Mouse (Mus musculus) spleen, postnatal 0 days (tissue): Measurements from ENCODE around the gene Nipa2. TPM values are rescaled to one million over a fixed set of nuclear protein-coding genes. Genes with fewer than 3 reads are reported as not detected.

Experiments used
- polyA plus RNA-seq: library from polyadenylated mRNA; unstranded; fragments of >200 nt; fragmentation: Nextera tagmentation; extraction: Ambion mirVana; gene quantifications from 2 replicates; pipeline ENCODE4 v1.2.1, GENCODE M21; 2015

The Nipa2 gene
- 29.4 and 31.0 TPM in 2 replicates for polyA plus RNA-seq

DNA sequence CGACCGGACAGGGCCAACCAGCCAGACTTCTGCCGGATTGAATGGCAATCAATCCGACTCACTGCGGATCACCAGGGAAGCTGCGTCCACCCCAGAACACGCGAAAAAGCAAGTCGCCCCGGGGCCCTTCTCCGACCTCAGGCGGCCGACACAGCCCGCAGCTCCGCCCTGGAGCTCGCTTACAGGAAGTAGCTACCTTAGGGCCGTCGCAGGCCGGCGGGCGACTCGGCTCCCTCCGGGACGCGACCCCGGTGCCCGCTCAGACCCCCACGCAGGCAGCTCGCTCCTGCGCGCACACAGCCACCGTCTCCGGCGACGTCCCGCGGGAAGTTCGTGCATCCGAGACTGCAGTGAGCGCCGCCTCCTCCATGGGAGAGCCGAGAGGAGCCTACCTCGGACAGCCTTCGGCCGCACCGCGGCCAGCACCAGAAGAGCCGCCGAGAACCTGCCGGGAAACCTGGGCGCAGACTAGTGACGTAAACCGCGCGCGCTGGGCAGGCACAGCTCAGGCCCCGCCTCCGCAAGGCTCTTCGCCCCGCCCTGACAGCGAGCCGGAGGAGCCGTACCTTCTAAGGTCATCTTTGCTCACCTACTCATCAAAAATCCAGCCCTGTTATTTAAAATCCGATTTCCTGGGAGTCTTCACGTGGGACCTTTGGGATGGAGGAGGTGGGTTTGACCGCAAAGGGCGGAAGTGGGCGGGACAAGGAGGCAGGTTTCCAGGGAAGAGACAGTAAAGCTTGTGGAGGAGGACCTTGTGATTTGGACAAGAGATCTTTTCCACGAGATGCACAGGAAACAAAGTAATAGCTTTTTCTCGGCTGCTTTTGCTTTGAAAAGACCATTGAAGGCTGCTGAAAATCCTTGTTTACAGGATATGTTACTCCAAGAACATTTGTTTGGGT, at the start of gene Nipa2:
Nipa2 (minus strand) TSS at position 473 of the 905 bp plus-strand sequence.

Other genes with a start within 250 kb of the Nipa2 start
- 1.1 and 1.5 TPM in 2 replicates for gene Siglech, start 194.3 kb downstream of the Nipa2 start, polyA plus RNA-seq
- gene Tubgcp5, start 168.3 kb downstream of the Nipa2 start, polyA plus RNA-seq, result 14.1 TPM in 2 replicates
- 23.5 and 29.4 TPM in 2 replicates for gene Cyfip1, start 120.7 kb downstream of the Nipa2 start, polyA plus RNA-seq
- 11.8 and 13.8 TPM in 2 replicates for gene Nipa1, start 57.5 kb upstream of the Nipa2 start, polyA plus RNA-seq
- 17.2 and 19.0 TPM in 2 replicates for gene Herc2, start 87.7 kb upstream of the Nipa2 start, polyA plus RNA-seq